Mouse (Mus musculus) T-helper 17 cell (primary cell): ENCODE data around the gene Ugt2b38.
"Not testable (repeated sequence)": the region's sequence is repeated elsewhere in the genome, so short reads cannot be mapped to it uniquely, and the experiment has no call there.

Experiments
- in situ Hi-C, 2 experiments: fragments of 300-600 bp; cut with MboI, MseI; formaldehyde crosslinking; loops; 1 replicate in 1 of 2; 2 replicates in 1 of 2; pipeline ENCODE4 v1.15.1; 2025; ENCODE audit warnings: high pct_unique_total_duplicates in 2 of 2

Ugt2b38 gene

DNA sequence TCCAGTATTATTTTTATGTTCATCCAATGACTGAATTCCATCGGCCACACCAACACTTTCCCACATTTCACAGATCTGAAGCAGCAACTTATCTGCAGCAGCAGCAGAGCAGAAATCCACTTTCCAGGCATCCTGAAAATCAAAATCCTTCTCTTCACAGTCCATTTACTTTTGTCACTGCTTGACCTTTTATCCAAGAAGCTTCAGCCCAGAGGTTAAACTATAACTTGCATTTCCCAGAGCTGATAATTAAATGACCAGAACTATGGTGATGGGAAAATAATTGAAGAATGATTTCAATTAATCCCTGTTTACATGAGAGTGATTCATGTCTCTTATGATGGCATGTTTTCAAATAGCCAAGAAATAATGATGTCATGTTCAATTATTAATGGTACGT, at the start of gene Ugt2b38:
Ugt2b38 (minus strand) TSS at position 163 of the 400 bp plus-strand sequence.
- in situ Hi-C loops: loop anchor here in 1 of 2 experiments (5.0 kb wide), 1 partner anchor 287 kb away; no protein-coding TSS in a partner anchor

DNA sequence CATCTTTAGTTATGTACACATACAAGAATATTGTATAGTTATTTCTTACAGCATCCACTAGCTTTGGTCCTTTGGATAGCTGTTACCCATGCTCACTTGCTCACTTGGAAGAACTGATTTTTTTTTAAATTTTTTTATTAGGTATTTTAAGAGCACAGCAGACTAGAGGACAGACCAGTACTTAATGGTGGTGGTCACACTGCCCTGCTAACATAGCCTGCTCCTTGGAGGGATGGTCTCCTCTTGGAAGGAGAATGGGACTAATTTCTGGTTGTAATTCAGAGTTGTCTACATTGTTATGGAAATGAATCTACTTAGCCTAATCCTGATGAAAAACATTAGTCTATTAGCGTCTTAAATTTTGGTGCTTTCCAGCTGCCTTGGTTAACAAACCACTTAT, 34.8 kb upstream of the Ugt2b38 start:
- in situ Hi-C loops: no loop called here

DNA sequence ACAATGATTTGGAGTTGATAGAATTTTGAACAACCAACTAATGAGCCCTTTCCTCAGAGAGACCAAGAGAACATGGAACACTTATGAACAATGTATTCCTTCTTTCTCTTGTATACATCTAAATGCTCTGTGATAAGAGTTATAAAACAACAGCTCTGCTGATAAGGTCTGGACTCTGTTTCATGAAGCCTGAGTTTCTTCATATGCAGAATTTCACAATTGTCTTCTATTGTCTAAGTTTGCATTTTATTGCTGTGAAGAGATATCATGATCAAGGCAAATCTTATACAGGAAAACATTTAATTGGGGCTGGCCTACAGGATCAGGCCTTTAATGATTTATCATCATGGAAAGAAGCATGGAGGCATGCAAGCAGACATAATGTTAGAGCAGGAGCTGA, 33.7 kb upstream of the Ugt2b38 start:
- in situ Hi-C loops: no loop called here

DNA sequence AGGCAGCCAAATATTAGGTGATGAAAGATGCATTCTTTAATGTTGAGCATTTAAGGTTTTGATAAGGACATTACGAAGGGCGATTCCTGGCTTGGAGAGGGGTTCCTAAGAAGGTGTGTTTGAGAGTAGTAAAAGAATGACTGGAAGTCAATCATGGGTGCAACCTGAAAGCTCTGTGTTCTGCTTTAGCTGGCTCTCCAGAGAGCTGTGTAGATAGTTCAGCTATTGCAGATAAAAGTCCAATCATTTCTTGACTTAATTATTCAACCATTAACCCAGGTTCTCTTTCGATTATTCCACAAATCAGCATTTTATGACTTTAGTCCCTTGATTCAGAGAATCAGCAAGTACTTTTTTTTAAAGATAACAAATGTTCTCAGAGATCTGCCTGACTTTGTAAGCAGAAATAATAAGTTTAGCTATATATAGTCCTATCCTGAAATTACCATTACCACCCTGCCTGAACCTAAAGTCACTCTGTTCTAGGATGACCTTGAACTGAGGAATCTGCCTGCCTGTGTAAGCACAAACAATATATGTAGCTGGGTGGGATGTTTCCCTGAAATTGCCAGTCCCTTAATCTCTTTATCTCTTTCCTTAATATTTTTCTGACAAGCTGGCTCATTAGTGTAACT, 32.3 kb upstream of the Ugt2b38 start:
- in situ Hi-C loops: no loop called here

DNA sequence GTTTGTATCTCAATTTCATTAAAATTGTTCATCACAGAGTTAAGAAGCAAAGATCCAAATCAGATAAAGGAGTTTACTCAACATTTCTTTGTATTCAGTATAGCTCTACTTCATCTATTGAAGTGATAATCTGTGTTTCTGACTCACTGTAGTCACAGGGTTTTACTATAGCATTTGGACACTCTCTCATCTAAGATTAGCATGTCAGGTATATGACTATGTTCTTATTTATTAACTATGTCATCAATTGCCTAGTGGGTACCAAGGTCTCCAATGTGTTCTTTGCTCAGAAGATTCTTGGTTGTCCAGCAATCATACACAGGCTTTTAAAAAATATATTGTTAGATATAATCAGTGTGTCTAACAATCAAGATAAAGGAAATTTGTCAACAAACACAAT, 31.5 kb upstream of the Ugt2b38 start:
- in situ Hi-C loops: no loop called here

DNA sequence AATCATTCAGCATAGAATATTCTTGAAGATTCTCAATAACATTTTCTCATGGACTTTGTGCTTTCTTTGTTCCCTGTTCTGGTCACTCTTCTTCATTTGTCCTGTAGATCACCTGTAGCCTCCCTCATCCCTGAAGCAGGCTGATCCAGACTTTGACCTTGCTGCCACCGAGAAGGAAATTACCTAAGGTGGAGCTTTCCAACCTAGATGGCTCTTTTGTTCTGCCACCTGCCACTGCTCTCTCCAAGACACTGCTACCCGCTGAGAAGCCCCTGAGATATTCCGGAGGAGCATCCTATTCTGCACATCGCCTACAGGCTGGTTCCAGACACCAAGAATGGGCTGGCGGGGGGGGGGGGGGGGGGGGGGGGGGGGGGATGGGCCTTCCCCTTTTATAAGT, 28.5 kb upstream of the Ugt2b38 start:
- in situ Hi-C loops: not testable (repeated sequence)

DNA sequence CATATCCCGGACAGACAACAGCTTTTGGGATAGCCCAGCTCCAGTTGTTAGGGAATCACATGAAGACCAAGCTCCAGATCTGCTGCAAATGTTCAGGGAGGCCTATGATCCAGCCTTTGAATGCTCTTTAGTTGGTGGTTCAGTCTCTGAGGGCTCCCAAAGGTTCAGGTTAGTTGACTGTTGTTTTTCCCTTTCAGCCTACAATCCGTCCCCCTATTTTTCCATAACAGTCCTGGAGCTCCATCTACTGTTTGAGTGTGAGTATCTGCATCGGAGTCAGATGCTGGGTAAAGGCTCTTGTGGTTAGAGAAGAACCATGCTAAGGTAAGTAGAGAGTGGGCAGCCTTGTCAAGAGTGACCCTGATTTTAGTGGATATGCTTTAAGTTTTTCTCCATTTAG, 12.3 kb upstream of the Ugt2b38 start:
- in situ Hi-C loops: no loop called here

DNA sequence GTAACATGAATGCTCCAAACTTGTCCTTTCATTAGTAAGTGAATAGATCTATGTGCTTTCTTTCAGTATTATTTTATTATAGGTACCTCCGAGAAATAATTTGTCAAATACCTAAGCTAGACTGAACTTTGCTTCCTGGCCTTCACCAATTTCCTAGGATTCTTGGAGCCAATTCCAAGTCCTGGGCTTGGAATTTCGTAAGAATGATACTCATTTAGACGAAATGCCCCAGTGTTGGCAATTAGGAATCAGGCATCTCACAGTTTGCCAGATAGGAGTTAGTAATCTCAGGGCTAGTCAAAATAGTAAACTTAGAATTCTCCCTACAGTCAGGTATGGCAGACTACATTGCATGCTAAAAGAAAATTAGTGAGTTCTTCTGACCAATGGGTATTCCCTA, 1.7 kb upstream of the Ugt2b38 start:
- in situ Hi-C loops: no loop called here

DNA sequence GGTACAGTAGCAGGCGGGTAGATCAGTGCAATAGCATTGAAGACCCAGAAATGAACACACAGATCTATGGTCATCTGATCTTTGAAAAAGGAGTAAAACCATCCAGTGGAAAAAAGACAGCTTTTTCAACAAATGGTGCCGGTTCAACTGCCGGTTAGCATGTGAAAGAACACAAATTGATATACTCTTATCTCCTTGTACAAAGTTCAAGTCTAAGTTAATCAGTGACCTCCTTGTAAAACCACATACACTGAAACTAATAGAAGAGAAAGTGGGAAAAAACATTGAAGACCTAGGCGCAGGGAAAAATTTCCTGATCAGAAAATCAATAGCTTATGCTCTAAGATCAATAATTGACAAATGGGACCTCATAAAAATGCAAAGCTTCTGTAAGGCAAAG, 27.0 kb downstream of the Ugt2b38 start:
- in situ Hi-C loops: no loop called here

DNA sequence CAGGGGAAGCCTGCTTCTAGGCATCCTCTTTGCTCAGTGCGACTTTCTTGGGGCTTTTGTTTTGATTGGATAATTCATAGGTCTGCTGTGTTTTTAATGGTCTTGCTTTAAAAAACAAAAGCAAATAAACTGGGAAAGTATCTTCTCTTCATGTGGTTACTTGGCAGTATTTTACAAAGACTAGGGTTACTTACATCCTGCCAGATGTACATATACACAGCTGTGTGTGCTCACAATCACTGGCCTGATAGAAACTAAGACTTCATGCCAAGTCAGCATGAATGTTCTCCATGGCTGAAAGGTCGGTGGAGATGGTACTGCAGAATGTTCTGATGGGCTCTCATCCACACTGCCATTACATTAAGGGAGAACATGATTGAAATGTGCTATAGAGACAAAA, 33.2 kb downstream of the Ugt2b38 start:
- in situ Hi-C loops: no loop called here

DNA sequence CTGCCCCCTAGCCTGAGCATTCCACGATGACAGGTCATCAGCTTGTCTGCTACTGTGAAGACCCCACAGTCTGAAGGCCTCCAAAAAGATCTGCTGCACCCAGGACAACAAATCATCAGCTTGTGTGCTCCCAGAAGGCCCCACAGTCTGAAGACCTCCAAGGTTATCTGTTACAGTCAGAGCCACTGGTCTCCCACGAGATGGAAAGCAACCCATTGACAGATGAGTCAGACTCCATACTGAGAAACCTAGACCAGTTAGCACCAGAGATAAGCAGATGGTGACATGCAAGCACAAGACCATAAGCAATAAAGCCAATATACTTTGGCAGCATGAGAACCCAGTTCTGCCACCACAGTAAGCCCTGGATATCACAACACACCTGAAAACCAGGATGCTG, 43.8 kb downstream of the Ugt2b38 start:
- in situ Hi-C loops: no loop called here

DNA sequence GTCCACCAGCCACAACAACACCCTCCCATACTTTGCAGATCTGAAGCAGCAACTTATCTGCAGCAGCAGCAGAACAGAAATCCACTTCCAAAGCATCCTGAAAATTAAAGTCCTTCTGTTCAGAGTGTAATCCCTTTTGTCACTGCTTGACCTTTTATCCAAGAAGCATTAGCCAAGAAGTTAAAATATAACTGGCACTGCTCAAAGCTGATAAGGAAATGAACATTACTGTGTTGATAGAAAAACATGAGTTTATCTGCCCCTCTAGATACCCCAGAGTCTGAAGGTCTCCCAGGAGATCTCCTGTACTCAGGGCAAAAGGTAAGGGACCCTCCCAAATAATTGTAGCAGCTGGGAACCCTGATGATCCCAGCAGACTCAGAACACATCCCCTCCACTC, 44.2 kb downstream of the Ugt2b38 start:
- in situ Hi-C loops: no loop called here

DNA sequence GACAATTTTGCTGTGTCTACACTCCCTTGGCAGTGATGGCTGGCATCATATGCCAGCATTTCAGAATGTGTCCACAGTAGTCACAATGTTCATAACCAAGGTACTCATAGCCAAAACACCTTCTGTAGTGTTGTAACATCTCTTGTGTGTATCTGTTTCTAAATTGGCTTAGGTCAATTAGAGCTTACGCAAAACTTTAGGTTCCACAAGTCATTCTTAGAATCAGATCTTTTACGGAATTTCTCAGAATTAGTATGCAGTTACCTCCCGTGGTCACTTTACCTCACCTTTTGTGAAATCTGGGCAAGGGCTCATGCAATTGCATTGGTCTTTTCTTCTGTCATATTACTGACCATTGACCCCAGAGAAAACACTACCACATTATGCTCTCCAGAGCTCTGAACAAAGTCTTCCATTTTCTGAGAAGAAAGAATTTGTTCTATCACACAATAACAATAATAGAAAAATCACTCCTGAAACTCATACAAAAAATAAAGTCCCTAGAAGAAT, 48.1 kb downstream of the Ugt2b38 start:
- in situ Hi-C loops: no loop called here

DNA sequence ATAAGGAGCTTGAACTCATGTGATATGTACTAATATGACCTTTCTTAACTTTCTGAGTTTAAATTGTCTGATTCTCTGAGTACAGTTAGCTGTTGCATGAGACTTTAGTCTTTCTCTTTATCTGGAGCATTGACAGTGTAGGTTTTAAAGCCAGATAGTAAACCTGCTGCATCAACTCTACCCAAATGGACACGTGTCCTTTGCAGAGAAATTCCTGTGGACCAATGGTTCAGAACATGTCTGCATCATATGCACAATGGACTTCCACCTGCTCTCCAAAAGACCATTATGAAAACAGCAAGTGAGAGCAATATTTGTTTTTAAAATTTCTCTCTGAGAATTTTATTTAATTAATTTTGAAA, 50.5 kb downstream of the Ugt2b38 start:
- in situ Hi-C loops: no loop called here

DNA sequence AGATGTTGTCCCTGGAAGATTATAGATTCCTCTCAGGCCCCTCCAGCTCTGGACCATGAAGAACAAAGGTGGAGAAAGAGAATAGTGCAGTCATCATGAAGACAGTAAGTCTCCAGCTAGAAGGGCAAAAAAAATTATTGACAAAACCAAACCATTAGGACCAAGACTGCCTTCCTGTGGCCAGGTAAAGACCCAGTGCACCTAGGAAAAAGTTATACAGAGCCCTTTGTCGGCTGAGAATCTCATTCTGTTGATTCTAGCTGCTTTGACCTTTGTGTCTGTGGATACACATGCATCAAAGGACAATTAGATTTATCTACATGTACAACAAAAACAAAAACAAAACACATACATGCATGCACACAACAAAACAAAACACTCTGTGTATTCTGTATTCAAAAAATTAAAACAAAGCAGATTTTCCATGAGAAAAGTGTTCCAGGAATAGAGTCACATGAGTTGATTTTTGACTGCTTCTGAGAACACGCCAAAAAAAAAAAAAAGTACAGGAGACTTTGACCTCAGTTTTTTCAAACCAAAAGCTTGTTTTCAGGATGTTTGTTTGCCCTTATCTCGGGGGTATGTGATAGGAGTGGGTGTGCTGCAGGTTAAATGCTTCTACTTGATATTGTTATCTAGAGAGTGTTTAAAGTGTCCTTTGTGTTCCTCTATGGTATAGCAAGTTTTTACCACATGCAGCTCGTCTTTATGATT, 51.1 kb downstream of the Ugt2b38 start:
- in situ Hi-C loops: not testable (repeated sequence)
